Mouse (Mus musculus) urinary bladder, adult 18-20 months (tissue): ENCODE results near the gene Creb5.

Experiments
- DNase-seq, 2 experiments: peaks; one replicate each; pipeline ENCODE4 v3.0.0; 2022; ENCODE audit warnings: low spot score in 2 of 2, mixed read lengths in 2 of 2

The Creb5 gene

GRCm38 (mm10) chr6:53429891-53430290 is 142.8 kb downstream of the Creb5 start:
- DNase-seq, result no peak

GRCm38 (mm10) chr6:53445862-53446460 is 158.9 kb downstream of the Creb5 start:
- no peak for DNase-seq

GRCm38 (mm10) chr6:53447479-53447878 is 160.4 kb downstream of the Creb5 start:
- DNase-seq, result no peak

- DNase-seq, result no peak
These were observed 161.3 kb downstream of the Creb5 start for GRCm38 (mm10) chr6:53448317-53448870.

- peak; percentile 43 to 54 for DNase-seq
These were observed 162.5 kb downstream of the Creb5 start for GRCm38 (mm10) chr6:53449437-53450173.

- no peak for DNase-seq
These were observed 163.4 kb downstream of the Creb5 start for GRCm38 (mm10) chr6:53450494-53450893.

GRCm38 (mm10) chr6:53452240-53452639 is 165.2 kb downstream of the Creb5 start:
- no peak for DNase-seq

- DNase-seq, result no peak
These were observed 168.4 kb downstream of the Creb5 start for GRCm38 (mm10) chr6:53455442-53455841.

- DNase-seq, result no peak
These were observed 169.0 kb downstream of the Creb5 start for GRCm38 (mm10) chr6:53456111-53456510.

- no peak for DNase-seq
These were observed 173.1 kb downstream of the Creb5 start for GRCm38 (mm10) chr6:53459995-53460747.

GRCm38 (mm10) chr6:53461056-53461455 is 174.0 kb downstream of the Creb5 start:
- DNase-seq, result no peak

GRCm38 (mm10) chr6:53461775-53462770 is 175.0 kb downstream of the Creb5 start:
- DNase-seq, result no peak

GRCm38 (mm10) chr6:53462802-53463201 is 175.7 kb downstream of the Creb5 start:
- no peak for DNase-seq

- DNase-seq, result no peak
These were observed 176.3 kb downstream of the Creb5 start for GRCm38 (mm10) chr6:53463261-53463813.

GRCm38 (mm10) chr6:53469204-53469603 is 182.1 kb downstream of the Creb5 start:
- no peak for DNase-seq

GRCm38 (mm10) chr6:53469703-53470102 is 182.6 kb downstream of the Creb5 start:
- no peak for DNase-seq

GRCm38 (mm10) chr6:53470559-53470958 is 183.5 kb downstream of the Creb5 start:
- no peak for DNase-seq

- DNase-seq, result no peak
These were observed 184.0 kb downstream of the Creb5 start for GRCm38 (mm10) chr6:53470999-53471591.

GRCm38 (mm10) chr6:53472751-53473150 is 185.7 kb downstream of the Creb5 start:
- DNase-seq, result no peak

- DNase-seq, result no peak
These were observed 190.4 kb downstream of the Creb5 start for GRCm38 (mm10) chr6:53477501-53477900.
